Mouse (Mus musculus) liver, embryonic 14.5 days (tissue): ENCODE results near the gene Tspan31. TPM values are rescaled to one million over a fixed set of nuclear protein-coding genes. Genes with fewer than 3 reads are reported as not detected.
"Not testable (repeated sequence)": the region's sequence is repeated elsewhere in the genome, so short reads cannot be mapped to it uniquely, and the experiment has no call there.

Experiments
- ATAC-seq: fragments of 200-750 bp; cut with Nextera tagmentation; 2 replicates; pipeline ENCODE4 v1.8.0; 2017; ENCODE audit warnings: moderate number of reproducible peaks, mild to moderate bottlenecking, moderate library complexity; ENCODE audit not compliant: insufficient read depth
- DNase-seq, 3 experiments: peaks; one replicate each; pipeline ENCODE4 v3.0.0-alpha.2; 2012 to 2013; ENCODE audit warnings: low read depth in 3 of 3, low spot score in 3 of 3
- H3K27ac ChIP-seq: fragments of 300-500 bp; sonication (generic); 2 replicates; pipeline ENCODE4 v1.5.1; 2014; ENCODE audit warnings: moderate library complexity, mild to moderate bottlenecking, control low read depth, inconsistent platforms
- H3K27me3 ChIP-seq: fragments of 300-500 bp; sonication (generic); 2 replicates; pipeline ENCODE4 v1.6.1; 2014; ENCODE audit warnings: mild to moderate bottlenecking, low read length, moderate library complexity; ENCODE audit not compliant: control insufficient read depth, insufficient read depth
- H3K36me3 ChIP-seq: fragments of 300-500 bp; sonication (generic); replicated peaks from 2 replicates; pipeline ENCODE4 v1.6.1; 2014; ENCODE audit warnings: low read depth; ENCODE audit not compliant: control insufficient read depth, insufficient read depth
- H3K4me1 ChIP-seq, 2 experiments: fragments of 200-500 bp in 1 of 2; fragments of 300-500 bp in 1 of 2; sonication (generic) in 1 of 2; replicated peaks; 2 replicates each; pipeline ENCODE4 v1.6.1; 2012 to 2014; ENCODE audit warnings: antibody characterized with exemption in 1 of 2, inconsistent platforms in 1 of 2, low read length in 1 of 2; ENCODE audit not compliant: control insufficient read depth in 2 of 2, insufficient read depth in 2 of 2
- H3K4me2 ChIP-seq: fragments of 300-500 bp; sonication (generic); 2 replicates; pipeline ENCODE4 v1.6.1; 2014; ENCODE audit warnings: low read depth, mild to moderate bottlenecking, control low read depth, moderate library complexity
- H3K4me3 ChIP-seq, 2 experiments: fragments of 200-500 bp in 1 of 2; fragments of 300-500 bp in 1 of 2; sonication (generic) in 1 of 2; 2 replicates each; pipeline ENCODE4 v1.5.1; 2012 to 2014; ENCODE audit warnings: low read depth in 2 of 2, low read length in 2 of 2, mild to moderate bottlenecking in 2 of 2, control low read depth in 1 of 2, inconsistent platforms in 1 of 2, moderate library complexity in 1 of 2; ENCODE audit not compliant: insufficient read depth in 1 of 2
- H3K9ac ChIP-seq: fragments of 300-500 bp; sonication (generic); replicated peaks from 2 replicates; pipeline ENCODE4 v1.6.1; 2014; ENCODE audit warnings: mild to moderate bottlenecking, control low read depth, moderate library complexity
- H3K9me3 ChIP-seq: fragments of 300-500 bp; sonication (generic); 2 replicates; pipeline ENCODE4 v1.6.1; 2016; ENCODE audit warnings: low read length, mixed read lengths; ENCODE audit not compliant: control insufficient read depth
- CTCF ChIP-seq: IDR thresholded peaks from 2 replicates; pipeline ENCODE4 v1.5.1; 2016; ENCODE audit warnings: antibody characterized with exemption, low read depth, control low read depth
- EP300 ChIP-seq: IDR thresholded peaks from 2 replicates; pipeline ENCODE4 v1.6.1; 2016; ENCODE audit warnings: antibody characterized with exemption, low read depth
- WGBS: fragments of 180-500 bp; shearing (Covaris S2); extraction: QIAGEN DNeasy Blood & Tissue Kit; methylation state at CpG from one replicate; pipeline ENCODE4 v1.1.7; 2014; ENCODE audit not compliant: insufficient replicate concordance; 5-methylcytosine and 5-hydroxymethylcytosine counted together
- polyA plus RNA-seq, 2 experiments: library from polyadenylated mRNA; depleted of rRNA in 1 of 2; stranded (reverse) in 1 of 2; unstranded in 1 of 2; fragments of >200 nt; fragmentation: Nextera tagmentation in 1 of 2; extraction: Ambion mirVana in 1 of 2; gene quantifications; 2 replicates each; pipeline versions ENCODE4 v1.2.1 to v1.2.3; 2012 to 2014

Gene Tspan31
- polyA plus RNA-seq, 2 experiments = 18.9 to 35.8 TPM

- ATAC-seq (no peak), DNase-seq (no peak)
- no peak overlapping the region for H3K9ac ChIP-seq
These were observed 6.0 kb upstream of the Tspan31 start for GRCm38 (mm10) chr10:127076082-127076481.

GRCm38 (mm10) chr10:127075651-127076050 is 5.6 kb upstream of the Tspan31 start:
- Histone ChIP-seq H3K36me3 (no peaks in the 10 kb centered on the region), H3K9me3 (no peaks in the 10 kb centered on the region), H3K27me3 (peaks cover 25% of the 10 kb centered on the region), H3K4me2 (peak overlapping the region; percentile 52), H3K4me1 (peaks cover 0 to 14% of the 10 kb centered on the region in 2 experiments; a peak in 3 of 4 replicates), H3K4me3 (peak overlapping the region; percentile 32 to 38), H3K27ac (no peak overlapping the region), H3K9ac (no peak overlapping the region)
- ATAC-seq (no peak), DNase-seq (no peak)
- no peak for TF ChIP-seq CTCF
- TF ChIP-seq EP300 = no peak
- WGBS = 19% methylated on average over 8 of the region's 8 CpGs

More at GRCm38 (mm10) chr10:127076082-127076481, 6.0 kb upstream of the Tspan31 start:
- WGBS = 20% methylated on average over 4 of the region's 4 CpGs
- H3K4me1 ChIP-seq = peaks cover 0 to 10% of the 10 kb centered on the region in 2 experiments; a peak in 3 of 4 replicates
- H3K27me3 ChIP-seq = peaks cover 30% of the 10 kb centered on the region
- H3K9me3 ChIP-seq = no peaks in the 10 kb centered on the region
- H3K36me3 ChIP-seq = no peaks in the 10 kb centered on the region
- TF ChIP-seq CTCF (no peak), EP300 (no peak)
- peak overlapping the region; percentile 52; the same call in 1 of the 2 replicates for H3K4me2 ChIP-seq
- no peak overlapping the region for H3K27ac ChIP-seq
- H3K4me3 ChIP-seq = 0 out of 4 replicates have a peak overlapping the region, but pooled peaks of 1 of the 2 experiments have one; percentile 32

- H3K9me3 ChIP-seq = no peaks in the 10 kb centered on the region
- ATAC-seq (no peak), DNase-seq (no peak)
- peaks cover 0 to 14% of the 10 kb centered on the region in 2 experiments; a peak in 3 of 4 replicates for H3K4me1 ChIP-seq
- TF ChIP-seq EP300 = no peak
- peak; percentile 71 for TF ChIP-seq CTCF
- no peak within 1 kb of the TSS for H3K9ac ChIP-seq
- peak within 1 kb of the TSS; percentile 32 to 38 for H3K4me3 ChIP-seq
- peak within 1 kb of the TSS; percentile 52 for H3K4me2 ChIP-seq
- H3K36me3 ChIP-seq = no peaks in the 10 kb centered on the region
- H3K27me3 ChIP-seq = peaks cover 20% of the 10 kb centered on the region
- 14% methylated on average over 9 of the region's 9 CpGs for WGBS
- no peak within 1 kb of the TSS for H3K27ac ChIP-seq
These were observed 5.0 kb upstream of the Tspan31 start, which contains the start of gene Agap2 for GRCm38 (mm10) chr10:127075080-127075479. TSS of gene Agap2 (plus strand) at chr10:127075284.

GRCm38 (mm10) chr10:127073981-127074380 is 3.9 kb upstream of the Tspan31 start:
- peaks cover 9% of the 10 kb centered on the region for H3K27me3 ChIP-seq
- no peak overlapping the region for H3K9ac ChIP-seq
- H3K9me3 ChIP-seq = no peaks in the 10 kb centered on the region
- WGBS = 78% methylated on average over 1 of the region's 1 CpGs
- H3K27ac ChIP-seq = no peak overlapping the region
- no peak for ATAC-seq
- H3K36me3 ChIP-seq = no peaks in the 10 kb centered on the region
- TF ChIP-seq CTCF (no peak), EP300 (no peak)
- DNase-seq = no peak
- H3K4me3 ChIP-seq = no peak overlapping the region
- no peak overlapping the region for H3K4me2 ChIP-seq
- peaks cover 0 to 21% of the 10 kb centered on the region in 2 experiments; a peak in 3 of 4 replicates for H3K4me1 ChIP-seq

GRCm38 (mm10) chr10:127072969-127073368 is 2.9 kb upstream of the Tspan31 start:
- not testable (repeated sequence) for H3K4me3 ChIP-seq, H3K27ac ChIP-seq, ATAC-seq, H3K9me3 ChIP-seq, H3K36me3 ChIP-seq, H3K4me2 ChIP-seq, DNase-seq, H3K9ac ChIP-seq, H3K27me3 ChIP-seq
- WGBS = 54% methylated on average over 2 of the region's 2 CpGs
- H3K4me1 ChIP-seq = peaks cover 0 to 28% of the 10 kb centered on the region in 2 experiments; a peak in 3 of 4 replicates
